Mouse (Mus musculus): ENCODE measurements around the gene Mfng. TPM values are rescaled to one million over a fixed set of nuclear protein-coding genes. Genes with fewer than 3 reads are reported as not detected.

The Mfng gene
- total RNA-seq, 2 experiments from 2014 or later = 3.3 TPM

- DNase-seq = no peak
- intact Hi-C loops (cut with DNase I) = loop anchor here (1.0 kb wide), 1 partner anchor 97 kb away; no protein-coding TSS in a partner anchor
Observed at GRCm38 (mm10) chr15:78720532-78720931, 52.7 kb downstream of the Mfng start.

DNA sequence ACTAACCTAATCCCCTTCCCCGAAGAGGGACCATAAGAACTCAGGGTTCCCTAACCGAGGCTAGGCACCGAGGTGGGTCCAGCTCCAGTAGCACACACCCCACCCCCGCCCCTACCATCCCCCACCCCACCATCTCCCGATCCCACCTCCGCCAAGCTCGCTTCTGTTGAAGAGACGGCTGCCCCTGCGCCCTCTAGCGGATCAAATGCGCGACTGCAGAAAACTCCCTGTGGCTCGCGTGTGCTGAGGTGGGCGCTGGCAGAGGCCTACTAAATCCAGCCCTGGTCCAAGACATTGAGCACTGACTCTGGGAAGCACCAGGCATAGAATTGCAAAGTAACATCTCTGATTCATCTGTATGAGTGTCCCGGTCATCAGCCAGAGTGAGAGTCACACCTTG is 53.2 kb downstream of the Mfng start:
- intact Hi-C loops (cut with DNase I) = loop anchor here (1.0 kb wide), 1 partner anchor 97 kb away; no protein-coding TSS in a partner anchor
- peak; percentile 41 for DNase-seq

DNA sequence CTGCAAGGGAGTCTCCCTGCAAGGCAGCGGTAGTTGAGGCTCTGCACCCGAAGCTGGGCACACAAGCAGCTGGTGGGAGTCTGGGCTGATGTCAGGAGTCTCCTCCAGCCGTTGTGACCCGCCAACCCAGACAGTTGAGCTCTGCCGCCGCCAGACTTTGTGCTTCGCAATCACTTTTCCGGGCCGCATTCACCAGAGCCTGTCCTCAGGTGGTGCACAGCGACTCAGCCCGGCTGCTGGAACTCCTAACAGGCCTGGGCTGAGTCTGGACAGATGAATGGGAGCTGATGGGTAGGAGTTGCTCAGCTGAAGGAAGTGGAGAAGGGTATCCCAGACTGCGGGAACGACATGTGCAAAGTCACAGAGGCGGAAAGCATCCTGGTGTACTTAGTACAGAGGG is 53.9 kb downstream of the Mfng start:
- no peak for DNase-seq
- intact Hi-C loops (cut with DNase I) = no loop called here

GRCm38 (mm10) chr15:78718290-78719250 is 54.7 kb downstream of the Mfng start, which contains the start of gene Elfn2:
TSS of gene Elfn2 (minus strand) at chr15:78718771.
- DNase-seq = no peak
- intact Hi-C loops (cut with DNase I) = no loop called here

DNA sequence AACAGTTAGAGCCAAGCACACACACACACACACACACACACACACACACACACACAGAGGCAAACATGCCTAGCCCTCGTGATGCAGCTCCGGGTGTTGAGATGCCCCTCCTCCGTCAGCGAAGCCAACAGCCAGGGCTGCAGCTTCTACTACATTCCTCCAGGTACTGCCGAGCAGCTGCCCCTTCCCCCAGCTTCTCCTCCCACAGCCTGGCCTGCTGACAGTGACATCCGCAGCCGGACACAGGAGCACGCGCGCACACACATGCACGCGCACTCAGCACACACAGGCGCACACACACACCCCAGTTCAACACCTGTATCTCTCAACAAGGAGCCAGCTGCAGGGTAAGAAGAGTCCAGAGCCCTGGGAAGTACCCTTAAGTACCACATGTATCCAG is 56.3 kb downstream of the Mfng start:
- no peak for DNase-seq
- intact Hi-C loops (cut with DNase I) = no loop called here

GRCm38 (mm10) chr15:78715856-78716255 is 57.4 kb downstream of the Mfng start:
- DNase-seq = no peak
- intact Hi-C loops (cut with DNase I) = no loop called here

DNA sequence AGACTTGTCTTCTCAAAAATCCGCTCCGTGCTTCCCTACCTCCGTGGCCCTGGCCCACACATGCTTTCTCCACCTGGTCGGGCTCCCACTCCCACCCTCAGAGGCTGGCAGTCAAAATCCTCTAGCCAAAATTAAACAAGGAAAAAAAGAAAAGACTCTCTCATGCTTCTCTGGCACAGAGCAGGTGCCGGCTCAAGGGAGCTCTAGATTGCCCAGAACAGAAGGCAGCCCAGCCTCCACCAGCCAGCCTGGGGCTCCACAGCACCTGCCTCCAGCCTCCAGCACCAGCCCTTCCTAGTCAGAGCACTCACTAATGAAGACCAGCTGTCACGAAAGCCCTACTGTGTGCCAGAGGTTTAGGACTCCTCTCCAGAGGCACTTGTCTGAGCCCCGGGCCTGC is 59.5 kb downstream of the Mfng start:
- DNase-seq = no peak
- intact Hi-C loops (cut with DNase I) = no loop called here

DNA sequence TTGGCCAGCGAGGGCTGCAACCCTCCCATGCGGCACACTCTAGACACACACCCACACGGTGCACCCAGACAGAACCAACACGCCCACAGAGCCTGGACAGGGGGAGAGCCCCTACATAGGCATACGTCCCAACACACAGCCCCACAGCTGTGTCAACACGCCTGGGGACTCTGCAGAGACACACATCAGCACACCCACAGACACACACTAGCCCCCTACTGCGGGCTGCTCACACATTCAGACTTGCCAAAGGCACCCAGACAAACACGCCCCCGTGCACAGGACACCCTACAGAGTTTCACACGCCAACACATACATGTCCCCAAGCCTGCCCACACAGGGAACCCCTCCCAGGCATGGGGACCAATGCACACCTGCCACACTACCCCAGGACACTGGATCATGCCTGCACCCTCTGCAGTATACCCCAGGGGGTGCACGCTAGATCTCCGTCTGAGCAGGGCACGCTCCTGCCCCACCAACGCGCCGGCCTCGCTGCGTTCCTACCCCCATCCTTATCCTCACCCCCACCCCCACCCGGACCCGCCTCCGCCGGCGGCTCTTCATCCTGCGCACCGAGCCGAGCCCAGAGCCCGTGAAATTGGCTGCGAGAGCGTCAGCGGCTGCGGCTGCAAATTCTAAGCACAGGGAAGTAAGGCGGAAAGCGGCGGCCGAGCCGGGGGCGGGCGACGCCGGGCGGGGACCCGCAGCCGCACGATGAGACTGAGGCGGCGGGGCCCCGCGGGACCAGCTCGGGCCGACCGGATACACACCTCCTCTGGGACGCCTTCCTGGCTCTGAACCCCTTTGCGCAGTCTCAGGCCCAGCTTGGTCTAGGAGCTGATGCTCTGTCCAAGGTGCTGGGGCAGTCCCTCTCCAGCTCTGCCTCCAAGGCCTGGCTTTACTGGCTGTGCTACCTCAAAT is 60.7 kb downstream of the Mfng start:
- intact Hi-C loops (cut with DNase I) = no loop called here
- no peak for DNase-seq

DNA sequence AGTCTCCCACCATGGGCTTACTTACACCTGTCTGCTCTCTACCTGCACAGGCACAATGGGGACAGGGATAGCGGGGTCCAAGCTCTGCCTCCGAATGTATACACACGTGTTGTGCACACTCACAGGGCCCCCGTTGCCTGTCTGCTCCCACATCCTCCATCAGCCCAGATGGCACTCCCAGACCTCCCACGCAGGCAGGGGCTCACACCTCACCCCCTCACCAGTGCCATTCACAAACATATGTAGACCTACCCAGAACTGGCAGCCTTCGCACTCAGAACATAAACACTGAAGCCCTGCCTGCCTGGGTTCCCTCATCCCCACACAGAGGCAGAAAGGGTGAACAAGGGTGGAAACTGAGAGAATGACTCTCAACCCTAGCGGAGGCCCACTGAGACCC is 61.3 kb downstream of the Mfng start:
- intact Hi-C loops (cut with DNase I) = no loop called here
- DNase-seq = no peak

DNA sequence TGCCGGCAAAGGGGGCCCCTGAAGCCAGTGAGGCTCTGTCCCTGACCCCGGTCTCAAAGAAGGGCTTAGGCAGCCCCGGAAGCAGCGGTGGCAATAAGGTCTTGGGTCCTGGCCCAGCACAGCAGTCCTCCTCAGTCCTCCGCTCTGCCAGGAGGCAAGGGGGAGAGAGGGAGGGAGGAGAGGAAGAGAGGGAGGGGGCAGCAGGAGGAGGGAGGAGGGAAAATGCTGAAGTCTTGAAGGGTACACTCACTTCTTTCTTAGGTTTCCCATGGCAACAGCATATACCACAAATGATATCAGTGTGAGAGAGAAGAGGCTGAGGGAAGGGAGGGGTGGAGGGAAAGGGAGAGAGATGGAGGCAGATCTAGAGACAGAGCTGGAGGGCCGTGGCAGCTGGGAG is 62.6 kb downstream of the Mfng start:
- DNase-seq = no peak
- intact Hi-C loops (cut with DNase I) = no loop called here

- intact Hi-C loops (cut with DNase I) = no loop called here
- no peak for DNase-seq
Observed at GRCm38 (mm10) chr15:78709767-78710166, 63.5 kb downstream of the Mfng start.

DNA sequence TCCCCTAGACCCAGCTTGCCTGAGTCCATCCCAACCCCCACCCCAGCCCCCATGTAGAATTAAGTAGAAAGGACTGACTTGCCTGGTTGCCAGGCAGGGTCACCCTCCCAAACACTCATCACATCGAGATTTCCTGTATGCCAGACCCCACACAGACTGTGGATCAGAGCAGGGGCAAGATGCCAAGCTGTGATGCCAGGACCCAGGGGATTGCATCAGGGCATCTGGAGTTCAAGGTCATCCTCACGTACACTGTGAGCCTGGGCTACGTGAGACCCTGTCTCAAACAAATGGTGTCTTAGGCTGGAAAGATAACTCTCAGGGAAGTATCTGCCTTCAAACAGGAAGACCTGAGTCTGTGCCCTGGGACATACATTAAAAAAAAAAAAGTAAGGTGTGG is 66.6 kb downstream of the Mfng start:
- intact Hi-C loops (cut with DNase I) = no loop called here
- no peak for DNase-seq

Other genes with a start within 250 kb of the Mfng start
- 10 to 100 TPM in 1 of 2 experiments, 1 to 10 TPM in 1; 9.4 to 11.2 TPM for gene C1qtnf6, start 242.1 kb downstream of the Mfng start, total RNA-seq (2021)
- gene Sstr3, start 228.8 kb downstream of the Mfng start, total RNA-seq (2021) = not detected
- 1 to 10 TPM in 1 of 2 experiments, under 1 TPM in 1; 0.42 to 1.4 TPM for gene Rac2, start 200.7 kb downstream of the Mfng start, total RNA-seq (2021)
- gene Cyth4, start 176.4 kb downstream of the Mfng start, total RNA-seq (2021) = 1 to 10 TPM; 2.0 to 2.1 TPM
- under 1 TPM; 0.02 to 0.08 TPM for gene Elfn2, start 54.7 kb downstream of the Mfng start, total RNA-seq (2021)
- gene Card10, start 29.6 kb upstream of the Mfng start, total RNA-seq (2021) = 1 to 10 TPM; 5.6 to 6.6 TPM
- gene Cdc42ep1, start 69.1 kb upstream of the Mfng start, total RNA-seq (2021) = 10 to 100 TPM in 1 of 2 experiments, 1 to 10 TPM in 1; 9.4 to 10.7 TPM
- gene Lgals2, start 82.1 kb upstream of the Mfng start, total RNA-seq (2021) = not detected
- gene Gga1, start 103.7 kb upstream of the Mfng start, total RNA-seq (2021) = 10 to 100 TPM; 34.1 to 34.9 TPM
- not detected for gene Gm49510, start 126.2 kb upstream of the Mfng start, total RNA-seq (2021)
- gene Sh3bp1, start 126.3 kb upstream of the Mfng start, total RNA-seq (2021) = 1 to 10 TPM; 2.0 to 2.1 TPM
- 1 to 10 TPM; 1.9 to 2.0 TPM for gene Pdxp, start 140.4 kb upstream of the Mfng start, total RNA-seq (2021)
- gene Lgals1, start 153.2 kb upstream of the Mfng start, total RNA-seq (2021) = 100 to 1,000 TPM; 188 to 289 TPM
- 10 to 100 TPM; 22.1 to 22.6 TPM for gene Nol12, start 161.5 kb upstream of the Mfng start, total RNA-seq (2021)
- 10 to 100 TPM; 35.6 to 42.3 TPM for gene Triobp, start 174.2 kb upstream of the Mfng start, total RNA-seq (2021)

Data from gastrocnemius, postnatal 36 days (tissue).